Mouse (Mus musculus) cerebellum, adult 9-10 months (tissue): ENCODE measurements around the gene Spen.
A peak's percentile ranks its signal among the peaks of the same experiment; 100 is the strongest.

Experiments
- DNase-seq: peaks from one replicate; pipeline ENCODE4 v3.0.0; 2022

Gene Spen

DNA sequence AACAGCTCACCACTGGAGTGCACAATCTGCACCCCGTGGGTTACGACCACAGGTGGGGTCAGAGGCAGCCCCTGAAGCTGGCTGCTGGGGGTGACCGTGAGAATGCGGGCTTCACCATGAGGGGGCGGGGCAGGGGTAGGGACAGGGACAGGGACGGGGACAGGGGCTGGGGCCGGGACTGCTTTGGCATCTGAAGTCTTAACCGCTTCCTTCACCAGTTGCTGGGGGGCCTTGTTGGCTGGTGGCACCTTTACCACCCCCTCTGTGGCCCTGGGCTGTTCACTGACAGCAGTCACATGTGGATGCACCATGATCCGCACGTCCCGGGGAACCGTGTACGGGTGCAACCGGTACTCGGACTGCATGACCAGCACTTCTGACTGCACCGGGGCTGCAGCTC, 66.9 kb downstream of the Spen start:
- DNase-seq, result no peak

DNA sequence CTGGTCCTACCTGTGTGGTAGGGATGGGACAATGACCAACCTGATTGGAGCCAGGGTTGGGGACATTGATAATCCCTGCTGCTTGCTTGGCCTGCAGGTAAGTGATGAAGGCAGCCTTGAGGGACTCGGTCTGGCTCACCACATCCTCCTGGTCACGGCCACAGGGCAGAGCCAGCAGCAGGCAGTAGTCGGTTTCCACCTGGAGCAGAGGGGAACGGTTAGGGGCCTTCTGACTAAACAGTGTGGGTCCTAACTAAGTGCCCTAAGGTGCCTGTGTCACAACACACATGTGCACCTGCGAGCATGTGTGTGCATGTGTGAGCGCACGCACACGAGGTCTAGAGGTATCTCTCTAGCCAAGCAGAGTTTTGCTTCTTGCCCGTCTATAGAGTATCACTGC, 69.1 kb downstream of the Spen start:
- DNase-seq, result no peak

DNA sequence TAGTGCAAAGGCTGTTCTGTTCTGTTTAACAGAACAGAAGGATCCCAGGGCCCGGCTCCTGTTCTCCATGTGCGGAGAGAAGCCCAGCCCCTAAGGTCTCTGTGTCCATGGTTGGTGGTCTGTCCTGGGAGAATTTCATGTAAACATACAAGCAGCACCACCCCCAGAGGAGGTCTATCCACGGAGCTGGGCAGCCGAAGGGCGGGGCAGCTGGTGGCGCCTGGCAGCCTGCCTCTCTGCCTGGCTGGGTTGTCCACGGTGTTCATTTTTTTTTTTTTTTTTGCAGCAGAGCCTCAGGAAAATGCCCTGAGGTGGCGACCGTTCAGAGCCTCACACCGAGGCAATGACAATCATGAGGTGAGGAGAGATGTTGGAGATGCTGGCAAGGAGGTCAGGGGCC, 69.8 kb downstream of the Spen start:
- peak; percentile 73 for DNase-seq

DNA sequence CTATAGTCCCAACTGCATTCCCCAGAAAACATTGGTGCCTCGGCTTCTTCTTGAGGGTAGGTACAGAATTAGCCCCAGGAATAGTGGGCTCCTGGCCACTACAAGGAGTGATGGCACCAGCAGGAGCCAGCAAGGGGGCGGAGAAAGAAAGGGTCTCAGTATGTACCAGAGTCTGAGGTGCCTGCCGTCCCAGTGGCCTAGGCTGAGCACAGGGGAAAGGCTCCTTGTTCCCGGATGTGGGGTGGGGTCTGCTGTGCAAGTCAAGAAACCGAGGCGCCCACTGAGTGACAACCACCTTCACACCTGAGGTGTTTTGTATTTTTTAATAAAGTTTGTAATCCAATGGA, 70.8 kb downstream of the Spen start:
- no peak for DNase-seq

DNA sequence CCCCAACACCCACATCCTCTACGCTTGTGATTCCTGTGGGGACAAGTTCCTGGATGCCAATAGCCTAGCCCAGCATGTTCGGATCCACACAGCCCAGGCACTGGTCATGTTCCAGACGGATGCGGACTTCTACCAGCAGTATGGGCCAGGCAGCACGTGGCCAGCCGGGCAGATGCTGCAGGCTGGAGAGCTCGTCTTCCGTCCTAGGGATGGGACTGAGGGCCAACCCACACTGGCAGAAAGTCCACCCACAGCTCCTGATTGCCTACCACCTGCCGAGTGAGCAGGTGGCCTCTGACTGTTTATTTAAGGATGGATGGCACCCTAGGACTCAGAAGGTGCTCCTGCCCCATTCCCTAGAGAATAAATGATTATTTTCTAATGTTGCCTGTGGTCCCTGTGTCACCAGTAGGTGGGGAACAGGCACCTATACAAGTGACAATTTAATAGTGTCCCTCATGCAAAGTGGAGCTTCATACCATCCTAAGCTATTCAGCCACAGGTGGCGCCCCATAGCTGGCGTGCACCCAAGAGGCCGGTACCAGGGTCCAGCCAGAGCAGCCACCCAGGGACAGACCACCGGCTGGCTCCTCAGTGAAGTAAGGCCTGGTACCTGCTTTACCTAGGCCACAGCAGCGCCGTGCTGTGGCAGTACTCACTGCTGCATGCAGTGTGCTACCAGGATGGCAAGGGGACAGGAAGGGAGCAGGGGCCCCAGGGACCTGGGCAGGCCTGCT, 71.4 kb downstream of the Spen start:
- DNase-seq, result no peak

DNA sequence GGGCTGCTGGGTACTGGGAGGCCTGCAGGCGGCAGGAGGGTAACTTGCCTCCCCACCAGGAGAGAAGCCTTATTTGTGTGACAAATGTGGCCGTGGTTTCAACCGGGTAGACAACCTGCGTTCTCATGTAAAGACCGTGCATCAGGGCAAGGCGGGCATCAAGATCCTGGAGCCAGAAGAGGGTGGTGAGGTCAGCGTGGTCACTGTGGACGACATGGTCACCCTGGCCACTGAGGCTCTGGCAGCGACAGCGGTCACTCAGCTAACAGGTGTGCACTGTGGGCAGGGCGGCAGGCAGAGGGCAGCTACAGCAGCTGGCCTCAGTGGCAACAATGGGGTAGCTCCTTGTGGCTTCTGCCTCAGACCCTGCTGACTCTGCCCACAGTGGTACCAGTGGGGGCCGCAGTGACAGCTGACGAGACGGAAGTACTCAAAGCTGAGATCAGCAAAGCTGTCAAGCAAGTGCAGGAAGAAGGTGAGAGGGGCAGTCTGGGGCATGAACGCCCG, 72.1 kb downstream of the Spen start:
- DNase-seq, result no peak

DNA sequence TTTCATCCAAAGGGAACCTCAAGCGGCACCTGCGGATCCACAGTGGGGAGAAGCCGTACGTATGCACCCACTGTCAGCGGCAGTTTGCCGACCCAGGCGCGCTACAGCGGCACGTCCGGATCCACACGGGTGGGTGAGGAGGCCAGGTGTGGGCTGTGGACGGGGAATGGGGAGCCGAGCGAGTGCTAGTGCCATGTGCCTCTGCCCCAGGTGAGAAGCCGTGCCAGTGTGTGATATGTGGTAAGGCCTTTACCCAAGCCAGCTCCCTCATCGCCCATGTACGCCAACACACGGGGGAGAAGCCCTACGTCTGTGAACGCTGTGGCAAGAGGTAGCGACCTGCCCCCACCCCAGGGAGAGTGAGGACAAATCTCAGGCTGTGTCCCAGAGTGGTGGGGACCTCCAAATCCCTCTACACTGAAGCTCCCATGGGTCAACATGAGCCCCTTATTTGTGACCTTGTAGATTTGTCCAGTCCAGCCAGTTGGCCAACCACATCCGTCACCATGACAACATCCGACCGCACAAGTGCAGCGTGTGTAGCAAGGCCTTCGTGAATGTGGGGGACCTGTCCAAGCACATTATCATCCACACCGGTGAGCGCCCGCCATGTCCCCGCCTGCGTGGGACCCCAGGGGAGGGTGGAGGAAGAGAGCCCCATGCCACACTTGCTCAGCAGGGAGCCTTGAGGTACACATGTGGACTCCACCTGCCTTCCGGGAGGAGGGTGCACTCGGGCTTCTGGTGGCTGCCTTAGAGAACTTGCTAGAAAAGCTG, 72.7 kb downstream of the Spen start:
- no peak for DNase-seq

DNA sequence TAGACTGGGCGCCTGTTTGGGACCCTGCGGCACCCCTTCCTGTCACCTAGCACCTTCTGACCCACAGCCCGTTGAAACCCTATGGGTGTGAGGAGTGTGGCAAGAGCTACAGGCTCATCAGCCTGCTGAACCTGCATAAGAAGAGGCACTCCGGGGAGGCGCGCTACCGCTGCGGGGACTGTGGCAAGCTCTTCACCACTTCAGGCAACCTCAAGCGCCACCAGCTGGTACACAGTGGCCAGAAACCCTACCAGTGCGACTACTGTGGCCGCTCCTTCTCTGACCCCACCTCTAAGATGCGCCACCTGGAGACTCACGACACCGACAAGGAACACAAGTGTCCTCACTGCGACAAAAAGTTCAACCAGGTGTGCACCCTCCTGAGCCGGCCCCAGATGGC, 73.7 kb downstream of the Spen start:
- DNase-seq, result no peak

DNA sequence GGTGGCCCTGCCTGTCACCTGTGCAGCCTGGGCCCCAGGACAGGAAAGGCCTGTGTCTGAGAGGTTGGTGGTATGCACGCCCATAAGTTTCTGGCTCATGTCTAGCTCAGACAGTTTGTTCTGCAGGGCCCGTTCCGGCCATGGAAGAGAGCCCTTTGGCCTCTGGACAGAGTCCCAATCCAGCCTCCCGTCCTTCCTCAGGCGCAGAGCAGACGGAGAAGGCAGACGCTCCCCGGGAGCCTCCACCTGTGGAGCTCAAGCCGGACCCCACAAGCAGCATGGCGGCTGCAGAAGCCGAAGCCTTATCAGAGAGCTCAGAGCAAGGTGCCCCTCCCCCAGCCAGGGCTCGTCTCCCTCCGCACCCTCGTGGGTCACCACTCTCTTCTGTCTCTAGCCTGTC, 74.9 kb downstream of the Spen start:
- DNase-seq, result no peak

DNA sequence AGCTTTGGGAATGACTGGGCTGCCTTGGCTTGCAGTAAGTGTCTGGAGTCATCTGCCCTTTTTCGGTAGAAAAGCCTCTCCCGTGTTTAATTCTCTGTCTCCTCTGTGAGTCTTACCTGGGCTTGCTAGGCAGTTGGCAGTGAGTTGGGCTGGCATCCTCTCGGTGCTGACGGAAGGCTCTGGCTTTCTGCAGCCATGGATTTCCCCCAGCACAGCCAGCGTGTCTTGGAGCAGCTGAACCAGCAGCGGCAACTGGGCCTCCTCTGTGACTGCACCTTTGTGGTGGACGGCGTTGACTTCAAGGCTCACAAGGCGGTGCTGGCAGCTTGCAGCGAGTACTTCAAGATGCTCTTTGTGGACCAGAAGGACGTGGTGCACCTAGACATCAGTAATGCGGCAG, 76.8 kb downstream of the Spen start:
- no peak for DNase-seq

DNA sequence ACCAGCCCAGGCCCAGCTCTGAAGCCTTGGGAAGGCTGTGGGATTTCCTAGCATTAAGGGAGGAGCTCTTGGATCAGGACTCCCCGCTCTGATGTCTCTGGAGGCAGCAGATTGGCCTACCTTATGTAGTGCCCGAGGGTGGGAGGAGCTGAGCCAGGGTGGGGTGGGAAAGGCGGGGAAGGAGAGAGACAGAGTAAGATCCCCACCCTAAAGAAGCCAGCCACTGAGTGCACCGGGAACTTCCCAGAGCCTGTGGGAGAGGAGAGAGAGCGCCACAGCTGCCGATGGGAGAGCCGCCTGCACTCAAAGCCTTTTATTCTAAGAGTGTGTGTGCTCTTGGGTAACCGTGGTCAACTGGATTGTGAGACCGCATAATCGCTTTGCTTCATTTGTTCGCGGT, 77.3 kb downstream of the Spen start:
- DNase-seq, result no peak

DNA sequence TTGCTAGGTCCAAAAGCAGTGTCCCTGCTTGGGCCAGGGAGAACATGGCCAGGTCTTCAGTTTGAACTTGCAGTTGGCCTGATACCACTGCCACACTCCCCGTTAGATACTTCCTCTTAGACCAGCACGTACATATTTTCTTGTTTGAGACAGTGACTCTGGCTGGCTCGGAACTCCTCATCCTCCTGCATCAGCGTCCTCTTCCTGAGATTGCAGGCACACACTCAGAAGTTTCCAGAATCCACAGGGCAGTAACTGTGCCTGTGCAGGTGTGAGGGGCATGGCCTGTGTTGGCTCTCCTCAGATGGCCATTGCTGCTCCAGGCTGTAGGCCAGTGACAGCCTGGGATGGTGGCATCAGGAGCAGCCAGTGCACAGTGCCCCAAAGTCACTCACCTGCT, 77.9 kb downstream of the Spen start:
- no peak for DNase-seq

DNA sequence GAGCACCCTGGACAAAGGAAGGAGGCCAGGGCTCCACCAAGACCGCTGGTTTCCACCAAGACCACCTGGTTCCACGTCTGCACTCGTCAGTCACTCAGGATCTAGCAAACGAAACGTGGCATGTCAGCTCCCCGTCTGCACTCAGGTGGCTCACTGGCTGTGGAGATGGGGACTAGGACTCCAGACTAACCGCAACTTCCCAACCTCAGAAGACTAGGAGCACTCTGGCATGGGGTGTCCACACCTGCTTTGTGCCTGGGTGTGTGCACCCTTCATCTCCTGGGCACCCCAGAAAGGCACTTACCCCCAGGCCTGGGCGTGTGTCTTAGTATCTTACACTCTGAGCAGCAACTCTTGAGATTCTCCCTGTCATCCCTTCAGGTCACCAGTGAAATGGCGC, 78.6 kb downstream of the Spen start:
- DNase-seq, result no peak

DNA sequence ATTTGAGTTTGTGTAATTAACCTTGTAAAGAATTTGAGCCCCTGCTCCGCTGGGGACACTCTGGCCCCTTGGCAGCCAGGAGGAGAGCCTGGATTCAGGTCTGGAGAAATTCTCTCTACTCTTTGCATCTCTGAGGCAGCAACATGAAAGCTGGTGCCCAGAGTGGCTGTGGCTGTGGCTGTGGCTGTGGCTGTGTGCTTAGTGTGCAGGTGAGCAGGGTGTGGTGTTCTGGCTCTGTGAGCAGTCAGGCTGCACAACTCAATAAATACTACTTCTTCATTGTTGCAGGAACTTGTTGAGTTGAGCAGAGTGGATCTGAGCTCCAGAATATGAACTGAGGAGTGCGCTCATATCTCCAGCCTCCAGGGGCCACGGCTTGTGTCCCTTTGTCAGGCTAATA, 79.5 kb downstream of the Spen start:
- no peak for DNase-seq

DNA sequence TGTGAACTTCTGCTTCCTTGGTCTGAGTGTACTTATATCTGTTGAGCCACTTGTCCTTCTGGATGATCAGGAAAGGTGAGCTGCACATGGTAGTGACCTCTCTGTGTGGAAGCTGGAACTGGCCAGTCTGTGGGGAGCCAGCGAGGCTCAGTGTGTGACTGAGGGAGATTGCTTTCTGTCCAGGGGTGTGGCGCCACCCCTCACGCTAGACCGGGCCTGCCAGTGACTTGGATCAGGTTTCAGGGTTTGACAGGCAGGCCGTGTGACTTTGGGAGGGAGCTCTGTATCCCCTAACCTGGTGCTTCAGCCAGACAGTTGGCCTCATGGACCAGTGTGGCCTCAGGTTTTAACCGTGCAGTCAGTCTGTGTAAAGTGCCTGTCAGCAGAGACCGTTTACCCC, 80.2 kb downstream of the Spen start:
- no peak for DNase-seq

DNA sequence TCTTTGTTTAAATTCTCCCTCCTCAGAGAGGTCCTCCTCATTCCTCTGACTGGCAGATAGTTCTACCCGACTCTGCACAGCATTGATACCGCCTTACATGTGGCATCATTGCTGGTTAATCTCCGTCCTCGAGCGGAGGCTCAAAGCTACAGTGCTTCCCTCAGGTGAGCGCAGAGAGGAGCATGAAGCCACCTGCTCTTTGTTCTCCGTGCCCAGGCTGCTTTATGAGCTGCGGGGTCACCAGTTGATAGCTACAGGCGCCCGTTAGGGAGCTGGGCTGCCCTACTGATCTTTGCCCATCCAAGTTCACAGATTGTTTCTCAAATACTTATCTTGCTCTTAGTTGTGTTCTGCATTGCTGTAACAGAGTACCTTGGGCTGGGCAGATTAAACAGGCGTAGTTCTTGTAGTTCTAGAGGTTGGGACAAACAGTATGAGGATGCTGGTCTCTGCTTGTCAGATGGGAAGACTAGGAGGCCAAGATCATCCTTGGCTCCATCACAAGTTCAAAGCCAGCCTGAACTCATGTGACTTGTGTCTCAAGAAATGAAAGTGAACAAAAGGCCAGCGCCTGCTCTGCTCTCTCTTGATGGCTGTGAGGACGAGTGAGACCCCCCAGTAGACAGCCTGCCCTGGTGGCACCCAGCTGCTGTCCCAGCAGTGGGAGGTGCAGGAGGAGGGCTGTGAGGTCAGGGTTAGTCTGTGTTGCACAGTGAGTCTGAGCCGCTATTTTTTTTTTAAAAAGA, 82.0 kb downstream of the Spen start:
- no peak for DNase-seq

DNA sequence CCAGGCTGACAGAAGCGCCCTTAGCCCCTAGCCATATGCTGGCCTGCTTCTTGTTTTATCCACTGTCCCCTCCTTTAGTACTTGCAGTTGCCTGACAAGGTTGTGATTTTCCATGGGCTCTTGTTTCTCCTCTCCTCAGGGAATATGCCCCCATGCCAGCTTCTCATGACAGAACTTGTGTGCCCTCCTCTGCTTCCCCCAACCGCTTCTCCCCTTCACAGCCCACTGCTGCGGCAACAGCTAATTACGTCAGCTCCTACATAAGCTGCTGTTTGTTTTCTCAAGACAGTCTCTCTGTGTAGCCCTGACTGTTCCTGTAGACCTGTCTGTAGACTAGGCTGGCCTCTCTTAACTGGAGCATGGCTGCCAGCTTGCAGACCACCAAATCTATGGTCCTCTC, 82.9 kb downstream of the Spen start:
- no peak for DNase-seq

DNA sequence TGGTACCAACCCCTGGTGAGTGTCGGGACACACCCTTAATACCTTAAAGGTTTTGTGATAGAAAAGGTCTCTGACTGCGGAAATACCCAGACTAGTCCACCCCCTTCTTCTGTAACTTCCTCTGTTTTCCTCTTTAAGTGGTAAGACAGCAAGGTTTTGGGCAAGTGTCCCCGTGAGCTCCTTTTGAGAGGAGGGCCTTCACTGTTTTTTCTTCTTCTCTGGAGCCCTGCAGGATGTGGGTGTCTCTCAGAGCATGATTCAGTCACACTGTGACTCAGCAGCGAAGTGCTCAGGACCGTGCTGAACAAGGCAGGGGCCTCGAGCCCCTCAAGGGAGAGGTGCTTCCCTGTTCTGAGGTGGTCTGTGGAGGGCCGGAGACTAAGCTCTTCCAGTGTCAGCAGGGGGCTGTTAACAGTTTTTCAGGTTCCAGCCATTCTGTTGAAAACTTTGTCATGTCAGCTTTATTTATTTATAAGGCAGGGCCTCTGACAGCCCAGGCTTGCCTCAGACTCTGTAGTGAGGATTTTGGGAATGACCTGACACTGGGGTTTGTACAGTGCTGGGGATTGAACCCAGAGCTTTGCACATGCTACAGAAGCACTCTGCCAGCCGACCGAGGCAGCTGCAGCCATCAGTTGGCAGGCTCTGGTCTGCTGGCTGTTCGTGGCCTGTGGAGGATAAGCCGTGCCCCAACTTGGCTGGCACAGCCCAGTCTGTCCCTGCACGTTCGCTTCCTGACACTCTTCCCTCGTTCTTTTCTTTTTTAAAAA, 83.6 kb downstream of the Spen start:
- DNase-seq, result no peak

DNA sequence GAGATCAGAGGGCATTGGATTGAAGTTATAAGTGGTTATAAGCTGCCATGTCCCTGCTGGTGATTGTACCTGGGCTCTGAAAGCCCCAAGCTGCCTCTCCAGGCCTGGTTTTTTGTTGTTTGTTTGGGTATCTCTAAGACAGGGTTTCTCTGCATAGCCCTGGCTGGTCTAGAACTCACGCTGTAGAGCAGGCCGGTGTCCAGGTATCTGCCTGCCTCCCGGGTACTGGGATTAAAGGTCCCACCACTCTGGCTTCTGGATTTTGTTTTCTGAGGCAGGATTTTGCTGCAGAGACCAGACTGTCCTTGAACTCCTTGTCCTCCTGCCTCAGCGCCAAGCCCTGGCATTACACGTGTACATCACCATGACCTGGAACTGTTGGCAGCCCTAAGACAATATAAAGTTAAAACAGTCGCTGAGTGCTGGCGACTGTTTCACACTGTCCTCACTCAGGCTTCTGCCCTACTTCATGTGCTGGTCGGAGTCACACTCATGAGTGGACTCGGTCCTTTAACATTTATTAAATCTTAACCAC, 86.4 kb downstream of the Spen start:
- DNase-seq, result no peak

DNA sequence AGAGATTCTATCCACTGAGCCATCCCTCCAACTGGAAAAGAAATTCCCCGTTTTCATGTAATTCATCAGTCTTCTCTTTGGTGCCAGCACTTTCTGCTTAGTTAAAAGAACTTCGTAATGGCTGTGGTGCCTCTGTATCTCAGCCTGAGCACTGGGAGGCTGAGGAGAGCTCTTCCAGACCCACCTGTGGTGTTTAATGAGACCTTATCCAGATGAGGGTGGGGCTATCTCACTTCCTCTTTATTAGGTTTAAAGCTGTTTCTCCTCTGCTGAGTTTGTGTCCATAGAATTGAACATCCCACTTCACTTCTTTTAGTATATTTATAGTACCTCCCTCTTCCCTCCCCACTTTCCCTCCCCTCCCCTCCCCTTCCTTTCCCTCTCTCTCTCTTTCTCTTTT, 87.1 kb downstream of the Spen start:
- DNase-seq, result no peak

DNA sequence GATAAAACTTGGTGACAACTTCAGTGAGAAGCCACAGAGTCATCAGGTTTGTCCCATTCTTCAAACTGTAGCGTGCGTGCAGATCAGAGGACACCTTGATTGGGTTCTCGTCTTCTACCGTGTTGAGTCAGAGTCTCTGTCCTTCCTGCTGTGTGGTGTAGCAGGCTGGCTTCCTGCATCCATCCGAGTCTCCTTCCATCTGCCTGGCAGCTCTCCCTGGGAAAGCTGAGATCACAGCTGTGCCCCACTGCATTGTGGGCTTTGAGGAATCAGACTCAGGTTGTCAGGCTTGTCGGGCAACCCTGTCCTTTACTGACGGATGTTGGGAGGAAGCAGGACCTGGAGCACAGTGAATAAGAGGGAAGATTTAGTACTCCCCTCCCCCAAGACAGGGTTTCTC, 92.2 kb downstream of the Spen start:
- DNase-seq, result no peak

DNA sequence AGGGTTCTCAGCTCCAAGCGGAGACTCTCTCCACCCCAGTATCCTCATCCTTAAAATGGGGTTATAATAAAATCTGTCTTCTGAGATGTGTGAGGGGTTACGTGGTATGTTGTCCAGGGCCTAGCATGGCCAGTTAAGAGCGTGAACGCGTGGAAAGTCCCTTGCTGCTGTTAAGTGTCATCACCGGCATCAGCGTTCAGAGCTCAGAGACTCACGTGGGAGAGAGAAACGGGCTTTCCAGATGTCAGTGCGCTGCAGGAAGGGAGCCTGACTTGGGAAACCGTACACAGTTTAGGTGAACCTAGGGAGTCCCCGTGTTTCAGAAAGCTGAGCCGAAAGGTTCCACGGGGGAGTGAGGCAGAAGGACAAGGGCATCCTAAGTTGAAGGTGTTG, 93.1 kb downstream of the Spen start:
- DNase-seq, result no peak
